Mouse (Mus musculus) left cerebral cortex, postnatal 4 days (tissue): ENCODE results near the gene Ermp1. TPM values are rescaled to one million over a fixed set of nuclear protein-coding genes. Genes with fewer than 3 reads are reported as not detected.

Experiments used
- DNase-seq: peaks from one replicate; pipeline ENCODE4 v3.0.0-alpha.2; 2022
- intact Hi-C: fragments of 180-260 bp; cut with DNase I; formaldehyde crosslinking; loops from one replicate; pipeline ENCODE4 v1.15.1; 2025
- total RNA-seq, 2 experiments: library from RNA; stranded (reverse); gene quantifications; 2 replicates each; pipeline ENCODE4 v1.2.3; 2021

The Ermp1 gene
- 10 to 100 TPM; 22.7 to 23.1 TPM for total RNA-seq

DNA sequence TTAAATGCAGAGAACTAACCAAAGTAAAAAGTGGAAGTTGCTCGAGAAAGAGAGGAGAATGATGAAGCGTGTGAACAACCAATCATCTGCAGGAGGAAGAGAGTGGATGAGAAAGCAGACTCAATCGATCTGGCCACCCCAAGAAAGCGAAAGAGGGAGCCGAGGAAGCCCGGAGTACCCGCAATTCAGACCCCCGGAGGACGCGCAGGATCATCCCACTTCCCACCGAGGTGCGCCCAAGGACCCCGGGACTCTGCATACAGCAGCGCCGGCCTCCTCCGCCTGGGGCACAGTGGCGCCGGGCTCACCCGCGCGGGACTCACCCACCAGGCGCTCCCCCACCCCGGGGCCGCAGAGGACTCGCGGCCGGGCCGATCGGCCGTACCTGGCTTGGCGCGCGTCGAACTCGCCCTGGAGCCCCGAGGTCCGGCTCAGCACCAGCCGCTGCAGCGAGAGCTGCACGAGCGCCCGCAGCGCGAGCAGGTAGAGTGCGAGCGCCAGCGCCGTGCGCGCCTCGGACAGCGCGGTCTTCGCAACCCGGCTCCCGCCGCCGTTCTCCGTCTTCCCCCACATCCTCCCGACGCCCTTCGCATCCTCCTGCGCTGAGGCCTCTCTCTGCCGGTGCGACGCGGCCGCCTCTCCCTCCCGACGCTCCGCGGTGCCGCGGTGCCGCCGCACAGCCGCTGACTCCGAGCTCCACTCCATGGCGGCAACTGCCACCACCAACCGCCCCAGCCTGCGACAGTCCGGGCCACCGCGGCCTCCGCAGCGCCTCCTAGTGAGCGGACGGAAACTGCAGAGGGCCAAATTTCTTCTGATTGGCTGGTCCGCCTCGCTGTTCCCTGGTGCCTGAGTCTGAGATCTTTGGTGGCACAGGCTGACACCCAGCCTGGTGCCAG, at the start of gene Ermp1:
TSS of gene Ermp1 (minus strand) at position 765 of the 899 bp plus-strand sequence.
- intact Hi-C loops = no loop called here
- peak; percentile 95 for DNase-seq

DNA sequence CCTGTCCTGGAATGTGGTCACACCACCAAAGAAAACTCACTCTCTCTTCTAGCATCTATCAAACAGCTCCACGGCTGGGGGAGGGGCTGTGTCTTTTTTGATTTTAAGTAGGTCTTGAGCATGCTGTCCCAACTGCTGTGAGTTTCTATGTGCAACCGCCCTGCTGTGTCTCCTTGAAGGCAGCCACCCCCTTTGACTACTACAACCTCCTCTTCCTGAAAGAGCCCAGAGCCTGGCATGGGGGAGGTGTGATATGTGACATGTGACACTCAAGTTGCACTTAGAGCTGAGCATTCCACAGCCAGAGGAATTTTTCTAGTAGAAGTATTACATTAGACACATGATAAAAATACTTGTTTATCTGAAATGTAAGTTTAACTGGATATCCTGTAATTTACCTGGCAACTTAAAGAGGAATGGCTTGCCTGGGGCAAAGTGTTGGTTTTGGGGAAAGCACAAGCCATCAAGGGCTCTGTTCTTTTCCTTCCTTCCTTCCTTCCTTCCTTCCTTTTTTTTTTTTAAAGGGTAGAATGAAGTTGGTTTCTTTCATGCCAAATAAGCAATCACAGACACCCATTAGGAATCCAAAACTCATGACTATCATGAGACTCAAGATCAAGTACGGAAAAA, 49.1 kb upstream of the Ermp1 start, which contains the start of gene Mlana:
TSS of gene Mlana (plus strand) at position 580 of the 630 bp plus-strand sequence.
- intact Hi-C loops = no loop called here
- no peak for DNase-seq

DNA sequence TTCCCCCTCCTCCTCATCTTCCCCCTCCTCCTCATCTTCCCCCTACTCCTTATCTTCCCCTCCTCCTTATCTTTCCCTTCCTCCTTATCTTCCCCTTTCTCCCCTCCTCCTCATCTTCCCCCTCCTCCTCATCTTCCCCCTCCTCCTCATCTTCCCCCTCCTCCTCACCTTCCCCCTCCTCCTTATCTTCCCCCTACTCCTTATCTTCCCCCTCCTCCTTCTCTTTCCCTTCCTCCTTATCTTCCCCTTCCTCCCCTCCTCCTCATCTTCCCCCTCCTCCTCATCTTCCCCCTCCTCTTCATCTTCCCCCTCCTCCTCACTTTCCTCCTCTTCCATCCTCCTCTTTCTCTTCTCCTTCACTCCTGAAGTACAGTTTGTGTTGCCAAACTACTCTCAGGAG, 48.6 kb upstream of the Ermp1 start:
- intact Hi-C loops = no loop called here
- DNase-seq = no peak

DNA sequence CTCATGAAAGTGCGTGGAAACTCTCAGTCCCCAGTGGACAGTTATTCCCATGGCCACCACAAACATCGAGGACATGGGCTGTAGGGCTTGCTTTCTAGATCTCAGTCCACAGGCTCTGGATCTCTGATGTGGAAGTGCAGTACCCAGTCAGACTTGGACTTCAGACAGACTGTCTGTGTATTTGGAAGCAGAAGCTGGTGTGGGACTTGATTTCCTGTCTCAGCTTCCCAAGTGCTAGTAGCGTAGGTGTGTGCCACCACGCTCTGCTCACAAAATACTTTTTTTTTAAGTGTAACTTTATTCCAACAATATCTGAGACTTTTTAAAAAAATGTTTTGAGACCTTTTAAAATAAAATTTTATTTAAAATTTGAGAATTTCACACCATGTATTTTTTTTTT, 48.1 kb upstream of the Ermp1 start:
- intact Hi-C loops = no loop called here
- DNase-seq = no peak

DNA sequence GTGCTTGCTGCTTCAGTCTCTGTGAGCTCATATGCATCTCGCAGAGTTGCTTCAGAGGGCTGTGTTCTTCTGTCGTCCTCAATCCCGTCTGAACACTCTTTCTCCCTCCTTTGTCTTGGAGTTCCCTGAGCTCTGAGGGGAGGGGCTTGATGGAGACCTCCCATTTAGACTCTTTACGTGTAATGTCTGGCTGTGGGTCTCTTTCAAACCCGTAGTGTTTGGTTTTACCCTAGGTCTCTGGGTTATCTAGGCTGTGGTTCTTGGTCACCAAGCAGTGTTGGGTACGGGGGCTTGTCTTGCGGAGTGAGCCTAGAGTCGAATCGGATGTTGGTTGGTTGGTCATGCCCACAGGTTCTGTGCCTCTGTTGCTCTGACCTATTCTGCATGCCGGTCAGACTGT, 46.9 kb upstream of the Ermp1 start:
- intact Hi-C loops = no loop called here
- DNase-seq = no peak

DNA sequence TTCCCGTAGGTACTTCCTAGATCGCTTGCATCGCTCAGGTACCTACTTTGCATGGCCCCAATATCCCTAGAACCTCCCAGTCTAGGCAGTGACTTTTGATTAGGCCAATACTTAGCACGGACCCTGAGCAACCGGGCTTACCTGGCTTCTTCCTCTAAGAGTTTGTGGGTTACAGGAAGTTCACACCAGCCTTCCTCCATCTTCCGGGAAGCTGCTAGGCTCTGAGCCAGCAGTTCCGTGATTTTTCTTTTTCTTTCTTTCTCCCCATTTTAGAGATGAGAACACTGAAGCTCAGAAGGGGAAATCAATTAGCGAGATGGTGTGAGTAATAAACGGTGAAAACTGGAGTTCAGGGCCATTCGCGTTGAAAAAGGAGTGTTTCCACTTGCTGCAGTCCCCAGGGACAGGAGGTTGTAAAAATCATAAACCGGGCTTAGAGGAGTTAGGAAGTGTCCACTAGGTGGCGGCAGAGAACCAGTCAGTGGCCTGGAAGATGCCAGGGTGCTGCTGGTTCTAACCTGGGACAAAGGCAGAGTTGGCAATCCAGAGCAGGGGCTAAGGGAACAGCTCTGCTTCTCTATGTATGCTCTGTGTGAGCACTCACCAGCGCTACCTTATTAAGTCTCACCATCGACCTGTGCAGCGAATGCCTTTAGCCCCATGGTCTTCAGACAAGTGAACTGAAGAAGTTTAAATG, 35.8 kb upstream of the Ermp1 start:
- peak; percentile 77 for DNase-seq
- intact Hi-C loops = loop anchor here (10.0 kb wide), 1 partner anchor 131 kb away; the partner anchor contains the start of gene Ranbp6

DNA sequence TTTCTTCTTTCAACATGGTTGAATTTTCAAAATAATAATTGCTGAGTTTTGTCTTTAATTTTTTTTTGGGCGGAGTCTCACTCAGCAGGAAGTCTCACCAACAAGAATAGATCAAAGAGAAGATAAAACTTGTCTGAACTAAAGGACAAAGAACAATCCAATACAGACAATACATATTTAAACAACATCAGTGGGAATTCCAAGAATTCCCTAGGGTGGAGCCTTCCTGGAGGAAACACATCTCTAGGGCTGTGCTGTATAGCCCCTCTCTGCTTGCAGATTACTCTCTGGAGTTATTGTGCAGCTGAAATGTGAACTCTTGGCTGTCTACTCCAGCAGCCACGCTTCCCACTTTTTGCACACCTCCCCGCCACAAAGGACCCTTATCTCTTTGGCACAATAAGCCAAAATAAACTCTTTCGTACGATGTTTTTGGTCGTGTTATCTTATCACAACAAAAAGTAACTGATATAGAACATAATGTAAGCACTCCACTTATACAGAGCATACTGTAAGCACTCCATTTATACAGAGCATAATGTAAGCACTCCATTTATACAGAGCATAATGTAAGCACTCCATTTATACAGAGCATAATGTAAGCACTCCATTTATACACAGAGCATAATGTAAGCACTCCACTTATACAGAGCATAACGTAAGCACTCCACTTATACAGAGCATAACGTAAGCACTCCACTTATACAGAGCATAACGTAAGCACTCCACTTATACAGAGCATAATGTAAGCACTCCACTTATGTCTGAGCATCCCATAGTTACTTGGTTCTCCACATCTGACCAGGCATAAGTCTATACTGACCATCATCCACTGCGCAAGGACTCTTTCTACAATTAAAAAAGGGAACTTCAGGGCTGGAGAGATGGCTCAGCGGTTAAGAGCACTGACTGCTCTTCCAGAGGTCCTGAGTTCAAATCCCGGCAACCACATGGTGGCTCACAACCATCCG, 32.3 kb upstream of the Ermp1 start:
- intact Hi-C loops = loop anchor here (10.0 kb wide), 1 partner anchor 134 kb away; the partner anchor contains the start of gene Ranbp6
- no peak for DNase-seq

DNA sequence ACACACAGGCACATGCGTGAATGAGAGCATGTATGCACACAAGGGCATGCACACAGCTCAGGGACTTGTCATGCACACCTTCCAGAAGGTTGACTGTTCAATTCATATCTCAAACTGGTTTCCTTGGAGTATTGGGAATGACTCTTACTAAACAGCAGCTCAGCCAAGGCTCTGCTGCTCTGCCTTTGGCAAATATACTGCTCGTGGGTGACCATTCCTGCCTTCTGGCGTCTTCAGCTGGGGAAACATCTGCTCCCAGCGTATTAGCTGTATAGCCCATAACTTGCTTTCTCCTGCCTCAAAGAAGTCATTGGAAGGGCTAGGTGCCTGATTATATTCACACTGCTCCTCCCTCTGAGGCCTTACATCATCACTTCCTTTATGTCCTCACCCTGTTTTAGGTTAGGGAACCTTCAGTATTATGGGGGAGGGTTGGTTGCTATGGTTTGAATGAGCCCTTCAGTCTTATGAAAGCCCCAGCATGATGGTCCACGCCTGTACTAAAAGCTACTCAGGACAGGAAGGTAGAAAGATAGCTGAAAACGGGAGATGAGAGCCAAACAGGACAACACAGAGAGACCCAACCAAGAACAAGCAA, 30.1 kb upstream of the Ermp1 start:
- no peak for DNase-seq
- intact Hi-C loops = loop anchor here (10.0 kb wide), 1 partner anchor 297 kb away; no protein-coding TSS in a partner anchor

DNA sequence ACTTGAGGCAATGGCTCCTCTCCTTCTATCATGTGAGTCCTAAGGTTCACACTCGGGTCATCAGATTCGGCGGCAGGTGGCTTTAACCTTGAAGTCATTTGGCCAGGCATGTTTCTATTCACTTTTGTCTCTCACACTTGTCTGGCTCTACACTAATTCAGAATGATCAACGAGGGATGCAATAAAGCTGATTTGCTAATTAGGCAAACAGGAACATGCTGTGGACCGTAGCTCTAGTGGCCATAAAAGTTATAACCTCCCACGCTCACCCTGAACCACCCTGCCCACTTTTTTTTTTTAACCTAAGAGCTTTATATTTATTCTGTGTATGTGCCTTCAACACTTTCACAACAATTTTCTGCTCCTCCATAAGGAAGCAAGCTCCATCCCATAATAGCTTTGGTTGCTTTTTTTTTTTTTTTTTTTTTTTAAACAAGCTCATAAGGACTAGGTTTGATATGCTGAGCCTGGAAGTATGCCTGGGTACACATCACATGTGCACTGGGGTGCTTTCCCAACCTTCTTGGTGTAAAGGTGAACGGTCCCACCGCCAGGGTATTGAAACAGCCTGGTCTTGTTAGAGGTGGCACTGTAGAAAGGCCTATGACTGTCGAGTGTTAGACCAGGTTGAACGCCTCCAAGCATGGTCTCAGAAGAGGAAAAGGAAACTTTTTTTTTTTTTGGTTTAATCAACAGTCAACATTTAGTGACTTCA, 28.4 kb upstream of the Ermp1 start:
- intact Hi-C loops = loop anchor here (10.0 kb wide), 1 partner anchor 298 kb away; no protein-coding TSS in a partner anchor
- no peak for DNase-seq

DNA sequence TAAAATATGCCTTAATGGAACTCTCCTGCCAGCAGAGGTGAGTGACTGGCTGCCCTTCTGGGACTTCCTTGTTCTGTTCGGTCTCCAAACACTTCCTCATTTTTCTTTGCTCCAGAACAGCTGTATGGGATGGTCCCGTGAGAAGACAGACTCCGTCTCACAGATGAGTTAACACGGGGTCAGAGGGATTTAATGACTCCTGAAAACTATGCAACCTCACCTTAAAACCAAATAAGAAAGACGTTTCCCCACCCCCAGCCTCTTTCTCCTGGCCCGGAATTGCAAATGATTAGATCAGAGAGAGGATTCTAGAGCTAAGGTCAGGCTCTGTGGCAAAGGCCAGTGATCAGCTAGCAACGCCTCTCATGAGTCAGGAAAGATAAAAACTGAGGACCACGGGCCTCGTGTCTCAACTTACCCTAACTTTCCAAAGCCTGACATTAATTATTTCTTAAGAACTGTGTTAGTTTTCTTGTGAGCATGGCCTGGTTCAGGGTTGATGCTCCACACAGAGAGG, 27.4 kb upstream of the Ermp1 start:
- intact Hi-C loops = loop anchor here (10.0 kb wide), 1 partner anchor 299 kb away; no protein-coding TSS in a partner anchor
- DNase-seq = no peak

DNA sequence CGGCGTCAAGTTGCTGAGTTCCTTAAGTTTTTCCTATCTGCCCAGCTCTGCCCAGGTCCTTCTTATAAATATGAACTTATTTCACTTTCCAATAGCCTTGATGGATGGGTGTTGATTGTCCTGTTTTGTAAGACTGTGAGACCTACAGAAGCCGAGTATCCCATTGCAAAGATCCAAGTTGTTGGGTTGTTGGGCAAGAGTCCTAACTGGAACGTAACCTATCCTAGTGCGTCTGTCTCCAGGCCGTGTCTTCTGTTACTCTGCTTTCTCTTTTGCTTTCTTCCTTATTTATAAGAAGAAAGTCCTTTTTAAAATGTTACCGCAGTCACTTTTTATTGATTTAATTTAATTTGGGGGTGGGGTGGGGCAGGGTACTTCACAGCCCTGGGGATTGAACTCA, 26.7 kb upstream of the Ermp1 start:
- no peak for DNase-seq
- intact Hi-C loops = loop anchor here (10.0 kb wide), 1 partner anchor 300 kb away; no protein-coding TSS in a partner anchor

DNA sequence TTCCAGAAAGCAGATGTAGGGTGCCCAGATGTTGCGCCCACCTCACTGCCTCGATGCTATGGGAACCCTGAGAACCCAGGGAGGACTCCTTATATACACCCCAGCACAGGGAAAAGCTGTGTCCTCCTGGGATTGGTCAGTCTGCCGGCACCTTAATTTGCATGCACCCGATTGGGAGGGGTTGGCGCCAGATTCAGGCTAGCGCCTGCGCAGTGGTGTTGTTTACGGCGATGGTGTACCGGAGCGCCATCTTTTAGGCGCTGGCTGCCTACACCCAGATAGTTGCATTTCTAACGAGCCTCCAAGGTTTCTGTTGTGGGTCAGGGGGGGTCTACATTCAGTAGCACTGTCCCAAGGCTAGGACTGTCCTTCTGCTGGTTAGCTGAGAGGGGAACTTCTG, 24.4 kb upstream of the Ermp1 start:
- intact Hi-C loops = loop anchor here (10.0 kb wide), 1 partner anchor 302 kb away; no protein-coding TSS in a partner anchor

DNA sequence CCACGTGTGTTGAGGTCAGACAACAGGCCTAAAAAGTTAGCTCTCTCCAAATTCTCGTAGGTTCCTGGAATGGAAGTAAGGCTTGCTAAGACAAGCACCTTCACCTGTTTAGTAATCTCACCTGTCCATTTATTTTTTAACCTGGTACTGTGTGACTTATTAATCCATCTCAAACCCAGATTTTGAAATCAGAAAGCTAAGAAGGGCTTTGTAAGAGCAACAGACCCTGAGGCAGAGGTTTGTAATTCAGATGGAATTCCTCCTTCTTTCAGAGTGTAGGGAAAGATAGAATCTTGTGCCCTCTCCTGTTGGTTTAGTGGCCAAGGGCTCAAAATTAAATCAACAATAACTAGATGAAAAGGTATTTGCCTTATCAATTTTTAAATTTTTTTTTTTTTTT, 22.9 kb upstream of the Ermp1 start:
- intact Hi-C loops = loop anchor here (10.0 kb wide), 1 partner anchor 304 kb away; no protein-coding TSS in a partner anchor
- DNase-seq = no peak

More for the DNA sequence above, 24.4 kb upstream of the Ermp1 start:
- DNase-seq = no peak

DNA sequence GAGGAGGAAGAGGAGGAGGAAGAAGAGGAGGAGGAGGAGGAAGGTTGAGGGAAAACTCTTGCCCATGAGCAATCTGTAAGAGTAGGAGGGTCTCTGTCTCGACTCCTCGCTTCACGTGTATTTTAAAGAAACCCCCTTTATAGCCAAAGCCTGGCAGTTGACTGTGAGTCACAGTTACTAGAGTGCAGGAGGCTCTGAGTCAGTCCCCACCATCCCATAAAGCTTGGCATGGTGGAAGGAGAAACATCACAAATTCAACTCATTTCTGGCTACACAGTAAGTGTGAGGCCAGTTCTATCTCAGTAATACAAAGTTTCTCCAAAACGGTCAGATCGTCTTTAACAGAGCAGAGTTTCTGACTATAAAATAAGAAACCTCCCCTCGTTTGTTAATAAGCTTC, 22.0 kb upstream of the Ermp1 start:
- DNase-seq = no peak
- intact Hi-C loops = loop anchor here (10.0 kb wide), 1 partner anchor 305 kb away; no protein-coding TSS in a partner anchor

DNA sequence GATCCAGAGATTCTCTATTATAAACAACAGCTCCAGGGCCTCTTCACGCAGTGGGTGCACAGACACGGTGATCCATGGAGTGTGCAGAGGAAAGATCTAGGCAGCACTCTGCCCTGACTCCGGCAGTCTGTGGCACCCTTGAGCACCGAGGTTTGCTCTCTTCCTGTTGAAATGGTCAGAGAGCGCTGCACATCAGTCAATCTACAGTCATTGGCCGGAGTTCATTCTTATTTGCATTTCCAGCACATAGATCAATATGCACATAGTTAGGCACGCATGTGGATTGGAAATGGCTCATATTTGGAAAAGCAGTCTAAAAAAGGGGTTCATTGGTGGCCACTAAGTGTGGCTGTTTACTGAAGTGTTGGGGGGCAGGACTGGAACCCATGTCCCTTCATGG, 19.9 kb upstream of the Ermp1 start:
- DNase-seq = no peak
- intact Hi-C loops = no loop called here

DNA sequence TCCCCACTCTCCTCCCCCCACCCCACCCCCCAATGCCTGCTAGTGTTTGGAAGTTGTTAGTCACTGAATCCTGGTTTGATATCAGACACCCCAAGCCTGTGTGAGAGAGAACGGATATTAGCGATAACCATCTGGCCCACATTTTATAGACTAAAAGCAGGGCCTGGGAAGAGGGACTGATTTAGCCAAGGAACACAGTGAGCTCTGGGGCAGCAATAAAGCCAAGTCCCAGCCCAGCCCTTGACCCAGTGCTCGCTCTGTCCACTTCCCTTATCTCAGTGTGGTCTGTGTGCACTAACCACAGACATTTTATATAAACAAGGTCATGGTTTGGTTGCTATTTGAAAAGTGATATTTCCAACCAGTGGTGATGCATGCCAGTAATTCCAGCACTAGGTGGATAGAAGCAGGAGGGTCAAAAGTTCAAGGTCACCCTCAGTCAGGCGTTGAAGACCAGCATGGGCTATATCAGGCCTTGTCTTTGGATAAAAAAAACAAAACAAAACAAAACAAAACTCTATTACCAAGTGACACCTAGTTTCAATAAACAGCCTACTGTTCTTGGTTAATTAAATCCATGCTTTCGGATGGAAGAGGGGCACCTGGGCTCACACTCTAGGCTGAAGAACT, 18.9 kb upstream of the Ermp1 start:
- DNase-seq = no peak
- intact Hi-C loops = no loop called here

DNA sequence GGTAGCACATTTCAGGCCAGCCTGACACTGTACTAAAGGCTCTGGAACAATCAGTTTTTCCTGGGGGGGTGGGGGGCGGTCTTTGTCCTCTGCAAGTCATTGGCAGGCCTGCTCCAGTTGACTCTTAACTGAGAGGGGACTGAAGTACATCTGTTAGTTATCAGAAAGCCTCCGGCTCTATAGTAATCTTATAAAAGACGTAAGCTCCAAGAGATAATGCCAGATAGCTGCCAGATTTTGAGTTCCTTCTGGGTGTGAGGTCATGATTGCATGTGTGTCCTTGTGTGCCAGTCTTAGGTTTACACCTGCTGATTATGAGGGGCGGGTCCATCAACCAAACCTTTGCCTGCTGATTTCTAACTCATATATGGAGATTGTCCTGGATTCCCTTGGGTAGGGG, 17.9 kb upstream of the Ermp1 start:
- intact Hi-C loops = no loop called here
- no peak for DNase-seq

DNA sequence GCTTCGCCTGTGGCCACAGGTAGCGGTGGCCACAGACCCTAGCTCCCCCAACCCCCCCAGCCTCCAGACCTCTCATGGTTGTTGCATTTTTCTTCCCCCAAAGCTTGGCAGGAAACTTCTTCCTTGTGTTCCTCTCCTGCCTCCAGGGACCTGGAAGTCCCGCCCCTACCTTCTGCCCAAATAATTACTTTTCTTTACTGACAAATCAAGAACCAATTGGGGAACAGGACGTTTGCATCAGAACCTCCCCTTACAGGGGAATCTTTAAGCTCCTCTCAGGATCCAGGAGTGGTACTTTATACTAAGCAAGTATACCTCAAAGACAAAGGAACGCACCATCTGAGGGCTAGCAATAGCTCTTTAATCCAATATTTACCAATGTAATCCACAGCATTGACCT, 16.7 kb upstream of the Ermp1 start:
- DNase-seq = no peak
- intact Hi-C loops = no loop called here
